Mouse (Mus musculus) lung, postnatal 10 days (tissue): ENCODE results near the gene Gm9602.
"Not testable (repeated sequence)": the region's sequence is repeated elsewhere in the genome, so short reads cannot be mapped to it uniquely, and the experiment has no call there.

ENCODE experiments used
- DNase-seq: peaks from one replicate; pipeline ENCODE4 v3.0.0; 2021

Gm9602 gene

GRCm38 (mm10) chr14:4776037-4776436, at the start of gene Gm9602:
Gene Gm9602 (plus strand): TSS chr14:4776337.
- not testable (repeated sequence) for DNase-seq

- not testable (repeated sequence) for DNase-seq
These were observed 30.3 kb downstream of the Gm9602 start for GRCm38 (mm10) chr14:4806421-4806820.

- DNase-seq = not testable (repeated sequence)
These were observed 45.8 kb downstream of the Gm9602 start for GRCm38 (mm10) chr14:4821950-4822349.
